Mouse (Mus musculus) adrenal gland, postnatal 36 days (tissue): ENCODE measurements around the gene 1700025B11Rik. TPM values are rescaled to one million over a fixed set of nuclear protein-coding genes. Genes with fewer than 3 reads are reported as not detected.
"Not testable (repeated sequence)": the region's sequence is repeated elsewhere in the genome, so short reads cannot be mapped to it uniquely, and the experiment has no call there.

Source experiments
- DNase-seq, 2 experiments: peaks; one replicate each; pipeline ENCODE4 v3.0.0; 2021; ENCODE audit warnings: mixed read lengths in 1 of 2
- long read RNA-seq, 2 experiments: library from polyadenylated mRNA; stranded (forward); transcript quantifications; one replicate each; pipeline ENCODE4 v2.0.0; 2021; ENCODE audit warnings: borderline sequencing depth in 2 of 2
- total RNA-seq, 2 experiments: library from RNA; stranded (reverse); gene quantifications; 2 replicates each; pipeline ENCODE4 v1.2.3; 2021

1700025B11Rik gene
- not detected for total RNA-seq
- long read RNA-seq, experiment 1 = 0 reads
- long read RNA-seq, experiment 2 = 0 reads

DNA sequence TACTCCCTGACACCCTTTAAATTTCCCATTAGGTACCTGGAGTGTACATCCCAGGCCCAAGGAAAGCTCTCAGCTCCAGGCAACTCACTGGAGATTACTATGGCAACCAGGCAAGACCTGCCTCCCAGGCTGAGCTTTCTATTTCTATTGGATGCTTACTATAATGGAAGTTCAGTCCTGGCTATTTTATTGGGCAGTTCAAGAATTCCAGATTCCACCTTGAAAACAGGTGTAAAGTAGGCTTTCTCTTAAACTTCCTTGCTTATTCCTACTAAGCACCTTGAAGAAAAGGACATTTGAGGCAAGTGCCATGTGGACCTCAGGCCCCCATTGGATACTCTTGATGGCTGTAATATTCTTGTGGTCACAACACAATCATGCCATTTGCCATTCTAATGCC is at the start of gene 1700025B11Rik:
TSS of gene 1700025B11Rik (minus strand) at position 101 of the 400 bp plus-strand sequence.
- no peak for DNase-seq

DNA sequence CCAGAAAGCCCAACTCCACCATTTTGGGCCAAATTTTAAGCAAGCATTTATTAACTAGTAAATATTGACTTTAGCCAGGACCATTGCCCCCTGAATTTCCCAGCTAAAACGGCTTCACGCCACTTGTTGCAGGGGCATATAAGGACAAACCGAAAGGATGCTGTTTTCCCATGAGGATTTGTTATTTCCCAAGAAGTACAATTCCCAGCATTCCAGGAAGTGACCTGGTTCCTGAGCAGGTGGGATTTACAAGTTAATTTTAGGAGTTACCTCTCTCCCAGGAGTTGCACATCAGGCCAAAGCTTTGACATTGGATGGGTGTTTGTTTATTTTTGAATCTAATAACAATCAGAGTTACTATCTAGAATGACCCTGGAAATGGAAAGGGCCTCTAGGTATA is 44.4 kb upstream of the 1700025B11Rik start:
- no peak for DNase-seq

DNA sequence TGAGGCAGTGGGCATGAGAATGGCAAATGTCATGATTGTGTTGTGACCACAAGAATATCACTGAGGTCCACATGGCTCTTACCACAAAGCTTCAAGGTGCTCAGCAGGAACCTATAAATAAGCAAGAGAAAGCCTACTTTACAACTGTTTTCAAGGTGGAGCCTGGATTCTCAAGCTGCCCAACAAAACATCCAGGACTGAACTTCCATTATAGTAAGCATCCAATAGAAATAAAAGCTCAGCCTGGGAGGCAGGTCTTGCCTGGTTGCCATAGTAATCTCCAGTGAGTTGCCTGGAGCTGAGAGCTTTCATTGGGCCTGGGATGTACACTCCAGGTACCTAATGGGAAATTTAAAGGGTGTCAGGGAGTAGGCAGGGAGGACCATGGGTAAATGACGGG is 37.3 kb upstream of the 1700025B11Rik start, which contains the start of gene Gm36245:
TSS of gene Gm36245 (plus strand) at position 301 of the 400 bp plus-strand sequence.
- DNase-seq = no peak

DNA sequence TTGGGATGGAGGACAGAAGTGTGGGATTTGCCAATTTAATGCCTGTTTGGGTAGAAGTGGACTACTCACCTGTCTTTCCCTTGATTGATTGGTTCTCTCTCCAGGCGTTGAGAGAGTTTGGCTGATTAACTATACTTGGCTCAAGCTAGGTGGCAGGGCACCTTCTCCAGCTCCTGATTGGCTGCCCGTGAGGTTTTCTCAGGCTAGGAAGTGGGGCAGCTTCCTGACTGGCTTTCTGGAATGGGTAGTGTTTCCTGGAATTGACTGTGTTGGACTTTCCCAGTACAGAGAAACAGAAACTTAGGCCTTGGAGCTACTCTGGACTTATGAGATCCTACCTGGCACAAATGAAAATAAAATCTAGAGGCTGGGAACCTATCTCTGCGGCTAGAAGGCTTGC is 36.7 kb upstream of the 1700025B11Rik start:
- peak; percentile 3 to 24 for DNase-seq

DNA sequence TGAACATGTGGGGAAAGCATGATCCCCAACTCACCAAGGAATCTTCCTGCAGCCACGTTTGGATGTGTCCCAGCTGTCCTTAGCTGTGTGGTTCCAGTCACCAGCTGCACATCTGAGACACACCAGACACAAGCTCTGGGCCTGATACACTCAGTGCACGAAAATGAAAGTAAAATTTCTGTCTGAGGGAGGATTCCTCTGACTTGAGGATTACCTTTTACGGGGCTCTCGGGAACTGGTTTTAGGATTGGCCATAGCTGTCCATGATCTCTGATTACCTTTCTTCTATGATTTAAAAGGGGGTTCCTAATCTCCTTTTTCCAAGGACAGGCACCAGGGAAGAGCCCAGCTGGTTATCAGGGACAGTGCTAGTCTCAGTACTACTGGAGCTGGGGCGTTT is 34.3 kb upstream of the 1700025B11Rik start, which contains the start of gene Apol10b:
TSS of gene Apol10b (minus strand) at position 165 of the 400 bp plus-strand sequence.
- no peak for DNase-seq

DNA sequence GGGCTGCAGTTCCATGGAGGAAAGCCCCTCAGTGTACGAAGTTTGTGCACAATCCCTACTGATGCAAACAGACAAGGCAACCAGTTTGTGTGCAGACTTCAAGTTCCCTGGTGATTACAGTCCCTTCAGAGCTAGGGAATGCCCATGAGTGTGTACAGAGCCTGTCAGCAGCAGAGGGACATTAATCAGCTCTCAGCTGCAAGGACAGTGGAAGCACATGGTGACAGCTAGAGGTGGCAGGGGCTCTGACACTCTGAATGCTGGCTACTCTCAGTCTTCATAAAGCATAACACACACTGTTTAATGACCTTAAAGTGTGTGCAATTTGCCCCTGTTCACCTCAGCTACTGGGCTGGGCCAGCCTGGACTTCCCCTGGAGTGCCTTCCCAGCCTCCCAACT is 31.9 kb upstream of the 1700025B11Rik start:
- no peak for DNase-seq

DNA sequence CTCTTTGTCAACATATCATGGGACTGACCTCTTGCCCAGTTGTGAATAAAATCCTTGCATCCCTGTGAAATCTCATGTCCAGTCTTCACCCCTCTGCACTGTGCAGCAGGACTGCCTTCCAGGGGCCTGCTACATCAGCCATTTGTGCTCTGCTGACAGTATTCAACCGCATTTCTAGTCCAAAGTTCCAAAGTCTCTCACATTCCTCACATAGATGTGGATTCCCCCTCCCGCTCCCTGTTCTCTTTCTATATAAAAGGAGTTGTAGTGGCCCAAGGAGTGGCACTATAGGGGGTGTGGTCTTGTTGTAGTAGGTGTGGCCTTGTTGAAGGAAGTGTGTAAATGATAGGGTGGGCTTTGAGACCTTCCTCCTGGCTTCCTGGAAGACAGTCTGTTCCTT is 29.2 kb upstream of the 1700025B11Rik start:
- no peak for DNase-seq

DNA sequence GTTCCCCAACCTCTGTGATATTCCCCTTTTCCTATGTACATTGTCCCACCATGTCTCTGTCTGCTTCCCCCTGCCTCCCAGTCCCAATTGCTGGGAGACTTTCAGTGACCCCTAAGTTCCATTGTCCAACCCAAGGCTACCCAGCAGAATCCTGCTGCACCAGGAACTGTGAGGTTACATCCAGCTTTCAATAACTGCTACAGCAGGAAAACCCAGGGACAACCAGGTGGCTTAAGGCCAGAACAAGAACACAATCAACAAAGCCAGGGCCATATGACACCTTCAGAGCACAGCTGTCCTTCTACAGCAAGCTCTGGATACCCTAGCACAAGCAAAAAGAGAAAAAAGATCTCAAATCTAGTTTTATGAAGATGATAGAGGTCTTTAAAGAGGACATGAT is 27.3 kb upstream of the 1700025B11Rik start:
- DNase-seq = no peak

DNA sequence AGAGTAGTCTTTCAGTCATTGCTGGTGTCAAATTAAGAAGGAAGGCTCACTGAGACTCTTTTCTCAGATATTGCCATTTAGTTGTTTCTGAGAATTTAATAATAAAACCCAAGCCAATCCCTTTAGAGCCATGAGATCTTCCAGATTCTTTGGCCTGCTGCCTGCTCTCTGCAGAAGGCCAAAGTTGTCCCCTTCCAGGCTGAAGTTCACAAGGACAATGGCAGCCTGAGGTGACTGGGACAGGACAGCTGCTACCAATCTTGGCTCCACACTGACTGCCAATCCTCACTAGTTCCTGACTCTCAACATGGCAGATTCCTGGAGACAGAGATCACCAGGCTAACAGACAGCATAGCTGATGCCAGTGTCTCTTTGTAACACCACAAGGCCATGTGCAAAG is 25.3 kb upstream of the 1700025B11Rik start:
- DNase-seq = peak; percentile 36 to 37

DNA sequence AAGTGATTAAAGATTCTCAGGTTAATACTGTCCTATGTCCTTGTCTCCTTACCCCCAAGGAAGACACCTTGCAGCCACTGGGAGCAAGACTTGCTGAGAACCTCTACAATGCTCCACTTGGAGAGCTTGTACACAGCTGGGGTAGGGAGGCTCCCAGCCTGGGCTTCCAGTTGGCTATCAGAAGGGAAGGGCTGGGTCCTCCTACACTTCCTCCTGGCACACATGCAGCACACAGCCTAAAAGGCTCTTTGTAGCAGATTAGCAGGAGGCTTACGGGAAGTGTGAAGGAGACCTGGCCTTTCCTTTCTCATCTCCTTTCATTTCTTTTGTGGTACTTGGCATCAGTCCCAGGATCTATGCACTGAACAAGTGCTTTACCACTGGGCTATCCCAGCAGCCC is 20.0 kb upstream of the 1700025B11Rik start:
- peak; percentile 12 to 27 for DNase-seq

DNA sequence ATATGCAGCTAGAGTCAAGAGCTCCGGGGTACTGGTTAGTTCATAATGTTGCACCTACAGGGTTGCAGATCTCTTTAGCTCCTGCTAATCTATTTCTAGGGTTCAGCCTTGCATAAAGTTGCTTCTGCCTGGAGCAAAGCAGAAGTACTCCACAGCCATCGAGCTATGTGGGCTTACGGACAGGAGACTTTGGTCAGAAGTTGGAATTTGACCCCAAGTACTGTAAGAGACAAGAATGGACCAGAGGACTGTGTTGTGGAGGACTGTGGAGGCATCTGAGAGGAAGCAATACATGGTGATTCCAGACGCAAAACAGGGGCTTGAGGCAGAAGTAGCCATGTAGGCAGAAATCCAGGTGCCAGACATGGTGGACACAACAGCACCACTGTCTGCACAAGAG is 17.6 kb upstream of the 1700025B11Rik start:
- no peak for DNase-seq

DNA sequence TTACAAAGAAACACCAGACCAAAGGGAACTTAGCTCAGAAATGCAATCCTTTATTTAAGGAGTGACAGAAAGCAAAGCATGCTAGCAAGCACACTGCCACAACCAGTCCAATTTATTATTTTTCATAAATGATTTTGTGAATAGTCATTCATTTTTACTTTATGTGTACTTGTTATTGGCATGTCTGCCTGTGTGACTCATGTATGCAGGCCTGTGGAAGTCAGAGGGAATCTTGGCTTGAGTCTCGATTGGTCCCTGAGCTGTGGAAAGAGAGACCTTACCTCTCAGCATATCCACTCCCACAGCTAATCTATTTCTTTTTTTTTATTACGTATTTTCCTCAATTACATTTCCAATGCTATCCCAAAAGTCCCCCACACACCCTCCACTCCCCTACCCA is 17.1 kb upstream of the 1700025B11Rik start:
- no peak for DNase-seq

DNA sequence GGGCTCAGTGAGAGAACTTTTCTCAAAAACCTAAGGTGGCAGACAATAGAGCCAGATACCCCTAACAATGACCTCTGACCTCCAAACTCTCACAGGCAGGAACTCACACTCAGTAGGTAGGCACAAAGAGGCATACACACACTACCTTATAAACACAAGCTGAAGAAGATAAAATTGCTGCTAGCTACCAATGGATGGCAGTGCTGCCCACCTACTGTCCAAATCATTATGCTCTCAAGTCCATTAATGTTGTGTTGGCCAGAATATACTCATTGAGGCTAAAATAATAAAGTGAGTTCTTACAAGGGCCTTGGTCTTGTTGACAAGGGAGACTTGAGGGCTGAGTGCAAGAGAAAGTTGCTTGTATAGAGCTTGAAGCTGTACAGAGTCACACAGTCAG is 1.5 kb upstream of the 1700025B11Rik start:
- DNase-seq = no peak

DNA sequence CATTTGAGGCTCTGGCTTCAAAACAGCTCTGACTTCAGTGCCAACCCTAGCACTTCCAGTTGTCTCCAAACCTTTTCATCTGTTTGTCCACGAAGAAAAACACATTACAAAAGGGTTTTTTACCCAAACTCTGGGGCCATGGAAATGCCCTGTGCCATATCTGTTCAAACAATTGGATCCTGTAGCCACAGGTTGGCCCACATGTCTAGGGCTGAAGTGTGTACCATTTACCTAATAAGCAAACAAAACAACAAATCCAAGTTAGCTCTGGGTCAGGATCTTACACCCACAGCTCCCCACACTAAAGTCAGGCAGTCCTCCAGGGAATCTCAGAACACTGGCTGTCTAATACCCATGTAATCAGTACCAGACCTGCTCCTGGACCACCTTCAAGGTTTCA is 22.5 kb downstream of the 1700025B11Rik start:
- not testable (repeated sequence) for DNase-seq

DNA sequence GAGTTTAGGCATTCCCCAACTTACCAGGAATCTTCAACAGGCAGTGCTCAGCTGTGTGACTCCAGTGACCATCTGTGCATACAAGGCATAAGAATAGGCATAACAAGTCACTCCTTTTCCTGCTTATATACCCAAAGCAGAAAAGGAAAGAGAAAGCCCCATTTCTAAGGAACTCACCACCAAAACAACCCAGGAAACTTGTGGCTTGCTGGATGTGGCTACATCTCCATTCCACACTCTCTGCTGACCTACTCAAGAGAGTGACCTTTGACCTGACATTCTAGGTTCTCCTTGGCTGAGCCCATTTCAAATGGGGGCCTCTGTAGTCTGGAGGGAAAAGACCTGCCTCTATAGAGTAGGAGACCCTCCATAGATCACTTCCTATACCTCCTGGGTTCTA is 28.5 kb downstream of the 1700025B11Rik start, which contains the start of gene Apol7c:
TSS of gene Apol7c (minus strand) at position 101 of the 400 bp plus-strand sequence.
- no peak for DNase-seq

DNA sequence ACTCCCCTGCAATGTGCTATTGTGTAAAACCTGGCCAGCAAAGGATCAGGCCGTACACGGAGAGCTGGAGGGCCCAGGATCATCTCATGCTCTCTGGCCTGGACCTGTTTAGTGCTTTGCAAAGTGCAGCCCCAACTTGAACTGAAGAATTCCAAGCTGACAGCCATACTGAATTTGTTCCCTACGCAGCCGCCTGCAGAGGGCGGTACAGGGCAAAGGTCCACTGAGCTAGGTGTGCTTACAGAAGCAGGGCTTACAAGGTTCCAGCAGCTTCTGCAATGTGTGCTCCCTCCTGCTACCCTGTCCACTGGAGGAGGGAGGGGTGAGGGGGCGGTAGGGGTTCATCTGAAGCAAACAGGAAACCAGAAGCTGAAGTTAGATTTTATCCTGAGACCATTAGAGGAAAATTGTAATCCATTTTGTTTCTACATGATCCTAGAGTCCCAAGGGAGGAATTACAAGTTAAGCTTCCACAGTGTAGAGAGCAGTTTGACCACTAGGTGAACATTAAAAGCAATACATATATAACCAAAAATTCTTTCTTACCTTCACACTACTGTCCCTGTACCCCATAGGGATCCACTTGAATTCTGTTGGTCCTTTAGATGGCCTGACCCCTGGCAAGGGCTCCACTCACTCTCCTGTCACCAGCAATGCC is 38.4 kb downstream of the 1700025B11Rik start:
- peak; percentile 76 to 85 for DNase-seq

DNA sequence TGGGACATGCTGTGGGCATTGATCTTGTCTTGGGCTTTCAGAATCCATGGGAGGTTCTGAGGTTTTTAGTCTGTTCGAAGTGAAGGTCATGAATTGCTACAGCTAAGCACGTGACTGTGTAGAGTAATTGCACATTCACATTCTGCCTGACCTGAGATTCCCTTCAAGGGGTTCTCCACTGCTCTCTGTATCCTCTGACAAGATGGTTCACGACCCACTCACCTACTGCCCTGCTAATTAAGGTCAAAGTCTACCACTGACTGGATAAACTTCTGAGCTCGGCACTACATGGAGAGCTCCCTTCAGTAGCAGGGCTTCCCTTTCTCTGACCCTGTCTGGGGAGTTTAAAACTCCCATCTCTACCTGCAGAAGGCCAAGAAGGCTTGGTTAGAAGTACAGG is 41.1 kb downstream of the 1700025B11Rik start:
- not testable (repeated sequence) for DNase-seq

Other genes starting within 250 kb of the 1700025B11Rik start
- gene Apol7a, start 162.8 kb downstream of the 1700025B11Rik start, total RNA-seq = not detected
- gene Apol9a, start 150.8 kb downstream of the 1700025B11Rik start, total RNA-seq = 1 to 10 TPM; 1.7 to 2.0 TPM
- gene Apol7b, start 114.4 kb downstream of the 1700025B11Rik start, total RNA-seq = not detected
- under 1 TPM in 1 of 2 experiments, not detected in 1; 0.10 TPM for gene Apol10a, start 84.8 kb downstream of the 1700025B11Rik start, total RNA-seq
- not detected for gene Apol11a, start 53.6 kb downstream of the 1700025B11Rik start, total RNA-seq
- gene Apol7c, start 28.6 kb downstream of the 1700025B11Rik start, total RNA-seq = not detected
- under 1 TPM; 0.20 to 0.26 TPM for gene Apol10b, start 34.2 kb upstream of the 1700025B11Rik start, total RNA-seq
- not detected for gene Gm36245, start 37.4 kb upstream of the 1700025B11Rik start, total RNA-seq
- under 1 TPM; 0.33 to 0.83 TPM for gene Apol11b, start 81.4 kb upstream of the 1700025B11Rik start, total RNA-seq
- gene Apol7e, start 137.0 kb upstream of the 1700025B11Rik start, total RNA-seq = not detected
- 1 to 10 TPM; 1.1 to 1.2 TPM for gene Apol9b, start 167.1 kb upstream of the 1700025B11Rik start, total RNA-seq
- not detected for gene Apol8, start 195.1 kb upstream of the 1700025B11Rik start, total RNA-seq